In the genomic region with DNA sequence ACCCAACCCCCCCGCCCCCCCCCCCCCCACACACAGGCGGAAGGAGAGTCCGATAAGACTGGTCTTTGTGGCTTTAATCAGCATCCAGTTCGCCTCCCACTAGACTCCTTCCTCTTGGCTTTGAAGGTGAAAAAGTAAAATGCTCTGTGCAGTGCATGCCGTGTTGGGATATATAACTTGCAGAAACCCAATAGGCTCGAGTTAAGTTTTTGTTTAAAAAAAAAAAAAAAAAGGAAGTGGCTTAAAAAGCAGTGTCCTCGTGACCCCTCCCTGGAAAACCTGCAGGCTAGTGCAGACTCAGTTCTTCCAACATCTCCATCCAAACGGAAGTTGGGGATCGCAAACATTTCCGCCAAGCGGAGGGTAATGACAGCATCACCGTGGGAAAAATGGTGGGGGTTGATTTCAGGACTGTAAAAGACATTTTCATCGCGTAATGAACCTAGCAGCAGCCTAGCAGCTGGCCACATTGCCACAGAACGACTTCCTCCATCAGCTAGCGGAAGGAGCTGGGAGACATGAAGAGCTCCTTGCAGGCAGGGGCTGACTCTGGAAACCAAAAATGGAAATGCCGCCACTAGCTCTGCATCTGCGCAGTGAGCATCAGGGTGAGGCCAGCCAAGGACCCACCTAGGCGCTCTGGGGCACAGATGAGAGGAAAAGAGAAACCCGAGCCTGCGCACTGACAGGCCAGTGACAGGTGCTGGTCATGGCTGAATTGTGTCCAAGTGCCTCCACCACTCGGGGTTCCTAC, we compare ENCODE assay signal across 8 mouse cellular contexts. TPM values are rescaled to one million over a fixed set of nuclear protein-coding genes. Genes with fewer than 3 reads are reported as not detected.
DNase-seq lines count a peak whose midpoint lies in the region; ATAC-seq lines count a peak whose summit lies in the region.

No protein-coding gene starts in this region.

- H3K9me3 ChIP-seq in hindbrain, embryonic 12.5 days (replicated peaks), result no peaks in the 10 kb centered on the region
- H3K9me3 ChIP-seq in hindbrain, embryonic 11.5 days (ENCODE audit: control insufficient read depth, low read length), result no peaks in the 10 kb centered on the region
- no peaks in the 10 kb centered on the region for H3K9me3 ChIP-seq in intestine, embryonic 14.5 days (ENCODE audit: control insufficient read depth, low read length)
- no peaks in the 10 kb centered on the region for H3K9me3 ChIP-seq in forebrain, embryonic 16.5 days (ENCODE audit: control insufficient read depth, low read length)

- DNase-seq in hindbrain, embryonic 11.5 days (ENCODE audit: low spot score), result no peak
- DNase-seq in adrenal gland, postnatal 10 days, result peak; percentile 27
- DNase-seq in gastrocnemius, adult 8-10 months (ENCODE audit: low spot score in 2 of 2), result peak; percentile 37 to 70
- DNase-seq in intestine, embryonic 14.5 days (ENCODE audit: low spot score), result no peak
- peak; percentile 67 for DNase-seq in liver
- DNase-seq in neural tube, embryonic 10.5 days (ENCODE audit: extremely low spot score, low spot score), result peak; percentile 34

- H3K4me2 ChIP-seq in hindbrain, embryonic 12.5 days (replicated peaks), result peak overlapping the region; percentile 24; the same call in 1 of the 2 replicates
- H3K4me2 ChIP-seq in hindbrain, embryonic 11.5 days (replicated peaks; ENCODE audit: low read depth, low read length), result no peak overlapping the region
- H3K4me2 ChIP-seq in intestine, embryonic 14.5 days (ENCODE audit: low read length), result peak overlapping the region; percentile 36
- no peak overlapping the region for H3K4me2 ChIP-seq in forebrain, embryonic 16.5 days (ENCODE audit: low read length)

- WGBS in hindbrain, embryonic 12.5 days, result 64% methylated on average over 22 of the region's 22 CpGs
- 68% methylated on average over 22 of the region's 22 CpGs for WGBS in hindbrain, embryonic 11.5 days
- 45% methylated on average over 22 of the region's 22 CpGs for WGBS in intestine, embryonic 14.5 days
- 71% methylated on average over 22 of the region's 22 CpGs for WGBS in forebrain, embryonic 16.5 days

- H3K4me3 ChIP-seq in hindbrain, embryonic 12.5 days, result no peak overlapping the region
- H3K4me3 ChIP-seq in hindbrain, embryonic 11.5 days (ENCODE audit: low read depth, low read length), result no peak overlapping the region
- H3K4me3 ChIP-seq in intestine, embryonic 14.5 days (ENCODE audit: low read depth, low read length), result 0 out of 2 replicates have a peak overlapping the region, but pooled peaks have one; percentile 6
- no peak overlapping the region for H3K4me3 ChIP-seq in forebrain, embryonic 16.5 days (replicated peaks; ENCODE audit: low read length)

- H3K9ac ChIP-seq in hindbrain, embryonic 12.5 days, result no peak overlapping the region
- no peak overlapping the region for H3K9ac ChIP-seq in hindbrain, embryonic 11.5 days (ENCODE audit: low read depth, low read length)
- H3K9ac ChIP-seq in intestine, embryonic 14.5 days (ENCODE audit: low read length), result no peak overlapping the region
- no peak overlapping the region for H3K9ac ChIP-seq in forebrain, embryonic 16.5 days (replicated peaks; ENCODE audit: low read depth, low read length)

- no peak for ATAC-seq in hindbrain, embryonic 12.5 days (ENCODE audit: low FRiP score)
- ATAC-seq in hindbrain, embryonic 11.5 days (ENCODE audit: low FRiP score), result no peak
- ATAC-seq in intestine, embryonic 14.5 days (replicated peaks; ENCODE audit: low FRiP score, low TSS enrichment, low read depth), result no peak
- ATAC-seq in forebrain, embryonic 16.5 days, result no peak

- H3K4me1 ChIP-seq in hindbrain, embryonic 12.5 days, result peaks cover 14% of the 10 kb centered on the region
- H3K4me1 ChIP-seq in hindbrain, embryonic 11.5 days (replicated peaks; ENCODE audit: control insufficient read depth, insufficient read depth, low read length), result peaks cover 4% of the 10 kb centered on the region
- H3K4me1 ChIP-seq in intestine, embryonic 14.5 days (replicated peaks; ENCODE audit: control insufficient read depth, insufficient read depth, low read length), result peaks cover 7% of the 10 kb centered on the region
- H3K4me1 ChIP-seq in forebrain, embryonic 16.5 days (replicated peaks; ENCODE audit: control insufficient read depth, insufficient read depth, low read length), result peaks cover 9% of the 10 kb centered on the region; the same call in 1 of the 2 replicates

- no peaks in the 10 kb centered on the region; the same call in 1 of the 2 replicates for H3K27me3 ChIP-seq in hindbrain, embryonic 12.5 days
- H3K27me3 ChIP-seq in hindbrain, embryonic 11.5 days (ENCODE audit: control insufficient read depth, insufficient read depth, low read length), result no peaks in the 10 kb centered on the region
- H3K27me3 ChIP-seq in intestine, embryonic 14.5 days (replicated peaks; ENCODE audit: control insufficient read depth, insufficient read depth, low read length), result no peaks in the 10 kb centered on the region
- H3K27me3 ChIP-seq in forebrain, embryonic 16.5 days (replicated peaks; ENCODE audit: control insufficient read depth, insufficient read depth, low read length), result no peaks in the 10 kb centered on the region

- peak overlapping the region; percentile 3; the same call in 1 of the 2 replicates for H3K27ac ChIP-seq in hindbrain, embryonic 12.5 days
- H3K27ac ChIP-seq in hindbrain, embryonic 11.5 days (ENCODE audit: low read depth, low read length), result no peak overlapping the region
- no peak overlapping the region for H3K27ac ChIP-seq in intestine, embryonic 14.5 days (ENCODE audit: low read depth)
- H3K27ac ChIP-seq in forebrain, embryonic 16.5 days (ENCODE audit: low read length), result no peak overlapping the region

- H3K36me3 ChIP-seq in hindbrain, embryonic 12.5 days, result no peaks in the 10 kb centered on the region
- H3K36me3 ChIP-seq in hindbrain, embryonic 11.5 days (ENCODE audit: control insufficient read depth, insufficient read depth, low read length), result no peaks in the 10 kb centered on the region
- H3K36me3 ChIP-seq in intestine, embryonic 14.5 days (ENCODE audit: control insufficient read depth, insufficient read depth, low read length), result no peaks in the 10 kb centered on the region
- H3K36me3 ChIP-seq in forebrain, embryonic 16.5 days (ENCODE audit: control insufficient read depth, insufficient read depth), result no peaks in the 10 kb centered on the region

RNA-seq across cellular contexts. Expression of a gene that starts 4.3 kb away (rescaled TPM):
- not detected in 2 replicates for polyA plus RNA-seq in hindbrain, embryonic 12.5 days (2016; fragmentation: Nextera tagmentation; extraction: Ambion mirVana)
- polyA plus RNA-seq in hindbrain, embryonic 11.5 days (2014; fragmentation: Nextera tagmentation; extraction: Ambion mirVana), result not detected in 2 replicates
- not detected for total RNA-seq in adrenal gland, postnatal 10 days (2021)
- not detected for total RNA-seq in gastrocnemius, adult 8-10 months (2022)
- polyA plus RNA-seq in intestine, embryonic 14.5 days (2014; fragmentation: Nextera tagmentation; extraction: Ambion mirVana), result not detected in 2 replicates
- not detected in 2 replicates for polyA plus RNA-seq in forebrain, embryonic 16.5 days (2015; fragmentation: Nextera tagmentation; extraction: Ambion mirVana)

Comparison
In these comparisons a context has a peak if more than half of its experiments do, and no peak if none do; other contexts are left out.
1. H3K4me2 ChIP-seq: peak in hindbrain, embryonic 12.5 days (single experiment) and intestine, embryonic 14.5 days (single experiment); none in hindbrain, embryonic 11.5 days (single experiment) and forebrain, embryonic 16.5 days (single experiment).
2. DNase-seq: peak in adrenal gland, postnatal 10 days (single experiment), gastrocnemius, adult 8-10 months (2 of 2), liver (single experiment) and neural tube, embryonic 10.5 days (single experiment); none in hindbrain, embryonic 11.5 days (single experiment) and intestine, embryonic 14.5 days (single experiment).